Mouse (Mus musculus): ENCODE measurements around the gene Stag3. TPM values are rescaled to one million over a fixed set of nuclear protein-coding genes. Genes with fewer than 3 reads are reported as not detected.

Gene Stag3
- 1.1 TPM for polyA plus RNA-seq (2017; shearing (Covaris generic))

GRCm38 (mm10) chr5:138279585-138280424, at the start of gene Stag3, which contains the start of the genes Gm43720 and Gpc2:
Stag3 (plus strand) TSS chr5:138280240.
Gm43720 (minus strand) TSS chr5:138279958.
Gpc2 (minus strand) TSS chr5:138280005.

GRCm38 (mm10) chr5:138255353-138256093, 24.5 kb upstream of the Stag3 start, which contains the start of gene Lamtor4:
Lamtor4 (plus strand) TSS chr5:138255482.

GRCm38 (mm10) chr5:138263260-138264206, 16.5 kb upstream of the Stag3 start, which contains the start of gene BC037034:
BC037034 (minus strand) TSS chr5:138264033.

GRCm38 (mm10) chr5:138272409-138272923, 7.6 kb upstream of the Stag3 start, which contains the start of gene Gal3st4:
Gal3st4 (minus strand) TSS chr5:138272840.

GRCm38 (mm10) chr5:138341661-138342060, 61.6 kb downstream of the Stag3 start, which contains the start of gene Pvrig:
Pvrig (plus strand) TSS chr5:138341961.

Other genes with a start within 250 kb of the Stag3 start
- gene Smok3c, start 227.0 kb upstream of the Stag3 start, polyA plus RNA-seq (2017; shearing (Covaris generic)) = not detected
- gene Zkscan1, start 195.2 kb upstream of the Stag3 start, polyA plus RNA-seq (2017; shearing (Covaris generic)) = 24.7 TPM
- gene Zscan21, start 163.3 kb upstream of the Stag3 start, polyA plus RNA-seq (2017; shearing (Covaris generic)) = 32.2 TPM
- 24.1 TPM for gene Zfp113, start 124.5 kb upstream of the Stag3 start, polyA plus RNA-seq (2017; shearing (Covaris generic))
- gene Cops6, start 119.2 kb upstream of the Stag3 start, polyA plus RNA-seq (2017; shearing (Covaris generic)) = 241 TPM
- gene Ap4m1, start 108.2 kb upstream of the Stag3 start, polyA plus RNA-seq (2017; shearing (Covaris generic)) = 10.2 TPM
- 89.5 TPM for gene Mcm7, start 107.8 kb upstream of the Stag3 start, polyA plus RNA-seq (2017; shearing (Covaris generic))
- 55.2 TPM for gene Taf6, start 92.8 kb upstream of the Stag3 start, polyA plus RNA-seq (2017; shearing (Covaris generic))
- gene Cnpy4, start 92.8 kb upstream of the Stag3 start, polyA plus RNA-seq (2017; shearing (Covaris generic)) = 20.6 TPM
- 0.35 TPM for gene Mblac1, start 85.9 kb upstream of the Stag3 start, polyA plus RNA-seq (2017; shearing (Covaris generic))
- gene Nxpe5, start 54.3 kb upstream of the Stag3 start, polyA plus RNA-seq (2017; shearing (Covaris generic)) = not detected
- gene Lamtor4, start 24.8 kb upstream of the Stag3 start, polyA plus RNA-seq (2017; shearing (Covaris generic)) = 121 TPM
- 8.7 TPM for gene BC037034, start 16.2 kb upstream of the Stag3 start, polyA plus RNA-seq (2017; shearing (Covaris generic))
- gene Gal3st4, start 7.4 kb upstream of the Stag3 start, polyA plus RNA-seq (2017; shearing (Covaris generic)) = 0.92 TPM
- gene Gm43720, start 282 bp upstream of the Stag3 start, polyA plus RNA-seq (2017; shearing (Covaris generic)) = not detected
- gene Gpc2, start 235 bp upstream of the Stag3 start, polyA plus RNA-seq (2017; shearing (Covaris generic)) = 3.0 TPM
- gene Pvrig, start 61.7 kb downstream of the Stag3 start, polyA plus RNA-seq (2017; shearing (Covaris generic)) = 15.3 TPM
- gene Zfp157, start 161.2 kb downstream of the Stag3 start, polyA plus RNA-seq (2017; shearing (Covaris generic)) = 30.2 TPM

All from CD4-positive, CD25-positive, alpha-beta regulatory T cell, adult 9 weeks (primary cell).